Mouse (Mus musculus) granulocyte monocyte progenitor cell, adult 5-6 weeks (primary cell): ENCODE data around the gene Ahsg. TPM values are rescaled to one million over a fixed set of nuclear protein-coding genes. Genes with fewer than 3 reads are reported as not detected.
"Not testable (repeated sequence)": the region's sequence is repeated elsewhere in the genome, so short reads cannot be mapped to it uniquely, and the experiment has no call there.

Experiments used
- ATAC-seq: replicated peaks from 2 replicates; pipeline ENCODE4 v1.8.0; 2016; ENCODE audit warnings: mild to moderate bottlenecking, moderate TSS enrichment, inconsistent platforms; ENCODE audit not compliant: poor library complexity, severe bottlenecking
- total RNA-seq, 2 experiments: library from RNA; stranded (forward) in 1 of 2; stranded (reverse) in 1 of 2; fragments of 200-712, 200-1000 nt in 1 of 2; fragments of >200 nt in 1 of 2; fragmentation: Nextera tagmentation in 1 of 2; gene quantifications; 2 replicates each; pipeline ENCODE4 v1.2.3; 2014 to 2017

Ahsg gene
- total RNA-seq, 2 experiments from 2014 or later, result not detected

DNA sequence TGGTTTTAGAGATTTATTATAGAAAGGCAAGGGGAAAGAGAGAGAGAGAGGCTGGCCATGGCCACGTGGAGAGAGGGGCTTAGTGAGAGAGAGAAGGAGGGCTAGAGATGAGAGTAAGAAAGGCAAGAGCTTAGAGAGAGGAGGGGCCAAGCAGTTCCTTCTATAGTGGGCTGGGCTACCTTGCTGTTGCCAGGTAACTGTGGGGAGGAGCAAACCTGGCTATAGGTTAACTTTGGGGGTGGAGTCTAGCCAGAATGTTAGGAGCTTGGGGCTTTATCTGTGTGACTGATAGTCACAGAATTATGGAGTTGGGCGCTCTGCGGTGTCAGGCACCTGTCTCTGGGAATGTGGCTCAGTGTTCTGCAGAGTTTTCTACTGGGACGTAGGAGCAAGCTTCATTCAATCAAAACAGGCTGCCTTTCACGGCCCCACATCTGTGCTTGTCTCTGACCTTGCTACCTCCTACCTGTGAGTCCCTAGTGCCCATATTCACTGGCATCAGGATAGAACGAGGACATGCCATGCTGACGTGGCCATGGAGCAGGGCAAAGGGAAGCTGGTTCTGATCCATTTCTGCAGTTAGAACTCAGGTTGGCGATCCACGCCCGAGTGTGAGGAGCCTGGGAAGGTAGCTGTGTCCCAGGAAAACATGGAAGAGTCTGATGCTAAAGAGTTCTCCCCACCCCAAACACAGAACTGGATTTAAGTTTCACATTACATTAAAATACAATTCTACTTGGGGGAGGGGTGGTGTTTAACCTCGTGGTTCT lies 40.5 kb downstream of the Ahsg start:
- no peak for ATAC-seq

DNA sequence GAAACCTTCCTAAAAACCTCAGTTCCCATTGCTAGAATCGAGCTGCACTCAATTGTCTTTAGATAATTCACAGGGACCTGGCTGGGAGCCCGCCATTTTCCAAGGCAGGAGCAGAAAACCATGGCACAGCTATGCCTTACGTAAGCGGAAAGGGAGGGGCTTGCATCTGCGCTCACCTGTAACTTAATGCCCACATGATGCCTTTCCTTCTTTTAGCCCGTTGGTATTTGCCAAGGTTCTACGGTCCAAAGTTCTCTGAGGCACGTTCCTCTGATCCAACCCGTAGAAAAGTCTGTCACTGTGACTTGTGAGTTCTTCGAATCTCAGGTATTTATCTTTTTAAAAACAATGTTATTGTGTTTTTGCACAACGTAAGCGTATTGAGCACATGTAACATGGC lies 46.6 kb downstream of the Ahsg start:
- ATAC-seq, result no peak

DNA sequence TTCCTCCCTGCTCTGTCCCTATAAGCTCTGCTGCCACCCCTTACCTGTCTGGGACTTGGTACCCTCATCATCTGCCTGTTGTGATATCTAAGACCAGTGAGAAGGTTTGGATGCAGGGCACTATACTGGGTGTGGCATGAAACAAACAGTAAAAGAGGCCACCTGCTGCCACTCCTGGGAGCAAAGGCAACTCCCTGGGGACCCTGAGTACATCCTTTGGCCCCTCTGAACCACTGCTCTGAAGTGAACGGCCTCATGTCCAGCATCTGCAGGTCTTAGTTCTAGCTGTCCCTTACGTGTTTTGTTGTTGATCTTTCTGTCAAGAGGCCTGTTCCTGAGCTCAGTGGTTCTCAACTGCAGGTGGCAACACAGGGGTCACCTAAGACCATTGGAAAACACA lies 47.5 kb downstream of the Ahsg start:
- ATAC-seq, result no peak

DNA sequence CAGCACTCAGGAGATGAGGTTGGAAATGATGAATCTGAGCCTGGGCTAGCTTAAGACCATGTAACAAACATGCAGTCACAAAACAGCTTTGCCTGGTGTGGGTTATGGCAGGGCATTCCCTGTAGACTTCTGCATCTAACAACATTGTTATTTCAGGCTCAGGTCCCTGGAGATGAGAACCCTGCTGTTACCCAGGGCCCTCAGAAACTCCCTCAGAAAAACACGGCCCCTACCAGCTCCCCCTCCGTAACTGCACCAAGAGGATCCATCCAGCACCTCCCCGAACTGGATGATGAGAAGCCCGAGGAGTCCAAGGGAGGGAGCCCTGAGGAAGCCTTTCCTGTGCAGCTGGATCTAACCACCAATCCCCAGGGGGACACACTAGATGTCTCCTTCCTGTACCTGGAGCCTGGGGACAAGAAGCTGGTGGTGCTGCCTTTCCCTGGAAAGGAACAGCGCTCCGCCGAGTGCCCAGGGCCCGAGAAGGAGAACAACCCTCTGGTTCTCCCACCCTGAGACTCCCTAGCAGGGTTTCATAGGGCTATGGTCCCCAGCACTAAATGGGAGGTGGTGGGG lies 48.1 kb downstream of the Ahsg start:
- ATAC-seq, result no peak

DNA sequence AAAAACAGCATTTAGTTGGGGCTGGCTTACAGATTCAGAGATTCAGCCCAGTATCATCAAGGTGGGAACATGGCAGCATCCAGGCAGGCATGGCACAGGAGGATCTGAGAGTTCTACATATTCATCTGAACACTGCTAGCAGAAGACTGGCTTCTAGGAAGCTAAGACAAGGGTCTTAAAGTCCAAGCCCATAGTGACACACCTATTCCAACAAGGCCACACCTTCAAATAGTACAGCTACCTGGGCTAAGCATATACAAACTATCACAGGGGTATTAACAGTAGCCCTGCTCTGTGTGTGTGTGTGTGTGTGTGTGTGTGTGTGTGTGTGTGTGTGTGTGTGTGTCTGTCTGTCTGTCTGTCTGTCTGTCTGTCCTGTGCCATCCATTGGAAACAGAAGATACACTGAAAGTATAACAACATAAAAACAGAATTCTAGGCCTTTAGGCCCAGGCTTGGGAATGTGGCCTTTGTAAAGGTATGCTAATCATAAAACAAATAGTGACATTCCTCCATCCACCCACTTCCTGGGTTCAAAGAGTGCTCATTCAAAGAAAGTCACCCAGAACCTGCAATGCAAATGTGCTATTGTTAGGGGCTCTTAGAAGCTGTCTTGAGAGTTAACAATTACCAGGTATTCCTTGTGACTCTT lies 50.9 kb downstream of the Ahsg start:
- ATAC-seq, result not testable (repeated sequence)

DNA sequence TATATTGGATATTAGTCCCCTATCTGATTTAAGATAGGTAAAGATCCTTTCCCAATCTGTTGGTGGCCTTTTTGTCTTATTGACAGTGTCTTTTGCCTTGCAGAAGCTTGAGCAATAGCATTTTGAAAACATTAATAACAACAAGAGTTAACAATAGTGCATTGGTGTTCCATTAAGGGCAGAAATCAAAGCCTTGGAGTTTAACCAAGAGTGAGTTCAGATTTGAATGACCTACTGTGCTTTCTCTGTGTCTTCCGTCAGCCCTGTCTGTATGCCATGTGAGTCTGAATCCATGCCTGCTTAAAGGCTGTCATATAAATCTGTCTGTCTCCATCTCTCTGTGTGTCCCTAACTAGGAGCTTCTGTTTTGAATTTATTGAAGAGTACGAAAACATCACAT lies 56.3 kb downstream of the Ahsg start:
- no peak for ATAC-seq

Other genes starting within 250 kb of the Ahsg start
- gene Dgkg, start 234.1 kb upstream of the Ahsg start, total RNA-seq (2014; fragmentation: Nextera tagmentation), result 20.4 and 24.4 TPM in 2 replicates
- gene Dgkg, start 234.1 kb upstream of the Ahsg start, total RNA-seq (2017), result 12.1 and 13.4 TPM in 2 replicates
- not detected in 2 replicates for gene Crygs, start 79.7 kb upstream of the Ahsg start, total RNA-seq (2014; fragmentation: Nextera tagmentation)
- gene Crygs, start 79.7 kb upstream of the Ahsg start, total RNA-seq (2017), result not detected in 2 replicates
- 18.8 and 32.9 TPM in 2 replicates for gene Tbccd1, start 33.6 kb upstream of the Ahsg start, total RNA-seq (2014; fragmentation: Nextera tagmentation)
- gene Tbccd1, start 33.6 kb upstream of the Ahsg start, total RNA-seq (2017), result 22.1 and 27.1 TPM in 2 replicates
- 85.9 and 112 TPM in 2 replicates for gene Dnajb11, start 33.4 kb upstream of the Ahsg start, total RNA-seq (2014; fragmentation: Nextera tagmentation)
- gene Dnajb11, start 33.4 kb upstream of the Ahsg start, total RNA-seq (2017), result 187 and 220 TPM in 2 replicates
- not detected in 2 replicates for gene Fetub, start 27.1 kb downstream of the Ahsg start, total RNA-seq (2014; fragmentation: Nextera tagmentation)
- not detected in 2 replicates for gene Fetub, start 27.1 kb downstream of the Ahsg start, total RNA-seq (2017)
- not detected in 2 replicates for gene Hrg, start 59.8 kb downstream of the Ahsg start, total RNA-seq (2014; fragmentation: Nextera tagmentation)
- gene Hrg, start 59.8 kb downstream of the Ahsg start, total RNA-seq (2017), result not detected in 2 replicates
- not detected in 2 replicates for gene Kng2, start 138.2 kb downstream of the Ahsg start, total RNA-seq (2014; fragmentation: Nextera tagmentation)
- gene Kng2, start 138.2 kb downstream of the Ahsg start, total RNA-seq (2017), result not detected in 2 replicates
- not detected in 2 replicates for gene Kng1, start 166.6 kb downstream of the Ahsg start, total RNA-seq (2014; fragmentation: Nextera tagmentation)
- gene Kng1, start 166.6 kb downstream of the Ahsg start, total RNA-seq (2017), result not detected in 2 replicates
- gene Eif4a2, start 216.2 kb downstream of the Ahsg start, total RNA-seq (2014; fragmentation: Nextera tagmentation), result 322 and 433 TPM in 2 replicates
- gene Eif4a2, start 216.2 kb downstream of the Ahsg start, total RNA-seq (2017), result 678 and 830 TPM in 2 replicates
- gene Rfc4, start 236.5 kb downstream of the Ahsg start, total RNA-seq (2014; fragmentation: Nextera tagmentation), result 100.0 and 117 TPM in 2 replicates
- gene Rfc4, start 236.5 kb downstream of the Ahsg start, total RNA-seq (2017), result 78.2 and 92.9 TPM in 2 replicates